Mouse (Mus musculus): ENCODE measurements around the gene Sirt6.

Gene Sirt6

DNA sequence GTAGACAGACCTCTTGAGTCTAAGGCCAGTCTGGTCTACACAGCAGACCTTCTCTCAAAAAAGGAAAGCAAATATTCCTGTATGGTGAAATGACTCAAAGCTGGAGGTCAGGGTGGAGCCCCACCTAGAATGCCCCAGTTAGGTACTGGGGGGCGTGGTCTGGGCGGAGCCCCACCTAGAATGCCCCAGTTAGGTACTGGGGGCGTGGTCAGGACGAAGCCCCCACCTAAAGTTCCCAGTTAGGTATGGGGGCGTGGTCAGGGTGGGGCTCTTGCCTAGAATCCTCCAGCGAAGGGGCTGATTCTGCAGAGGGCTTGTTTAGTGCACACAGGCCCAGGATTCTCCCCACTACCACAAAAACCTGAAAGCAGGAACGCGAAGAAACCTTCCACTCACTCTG, 4.2 kb downstream of the Sirt6 start:
- no peak for DNase-seq

DNA sequence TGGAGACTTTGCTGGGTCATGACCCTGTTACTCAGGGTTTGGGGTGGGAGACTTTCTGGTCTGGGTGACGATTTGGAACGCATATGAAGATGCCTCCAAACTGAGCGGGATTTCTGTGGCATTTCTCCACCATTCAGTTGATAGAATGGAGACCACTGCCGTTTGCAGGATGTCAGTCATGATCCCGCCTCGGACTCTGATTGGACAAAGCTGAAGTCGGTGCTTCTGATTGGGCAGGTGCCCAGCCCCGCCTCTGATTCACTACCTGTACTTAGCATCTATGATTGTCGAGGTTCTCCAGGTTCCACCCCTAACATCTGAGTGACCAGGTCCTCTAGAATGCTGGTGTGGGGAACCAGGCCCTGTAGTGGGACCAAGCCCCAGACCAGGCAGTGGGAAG, 6.8 kb downstream of the Sirt6 start:
- DNase-seq: no peak

DNA sequence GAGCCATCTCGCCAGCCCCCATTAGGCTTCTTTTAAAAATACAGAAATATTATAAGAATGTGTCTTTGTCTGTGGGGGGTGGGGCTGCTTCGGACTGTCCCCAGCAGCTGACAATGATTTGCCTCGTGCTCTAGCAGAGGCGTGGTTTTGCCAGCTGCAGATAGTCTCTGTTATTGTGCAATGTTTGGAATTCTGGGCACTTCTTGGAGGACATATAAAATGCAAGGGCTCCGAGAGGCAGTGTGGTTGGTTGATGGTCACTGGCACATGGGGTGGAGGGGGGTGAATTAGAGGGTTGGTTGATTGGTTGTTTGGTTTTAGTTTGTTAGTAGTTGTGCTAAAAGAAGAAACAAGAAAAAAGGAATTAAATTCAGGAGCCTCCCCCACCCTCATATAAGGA, 7.6 kb downstream of the Sirt6 start:
- no peak for DNase-seq

DNA sequence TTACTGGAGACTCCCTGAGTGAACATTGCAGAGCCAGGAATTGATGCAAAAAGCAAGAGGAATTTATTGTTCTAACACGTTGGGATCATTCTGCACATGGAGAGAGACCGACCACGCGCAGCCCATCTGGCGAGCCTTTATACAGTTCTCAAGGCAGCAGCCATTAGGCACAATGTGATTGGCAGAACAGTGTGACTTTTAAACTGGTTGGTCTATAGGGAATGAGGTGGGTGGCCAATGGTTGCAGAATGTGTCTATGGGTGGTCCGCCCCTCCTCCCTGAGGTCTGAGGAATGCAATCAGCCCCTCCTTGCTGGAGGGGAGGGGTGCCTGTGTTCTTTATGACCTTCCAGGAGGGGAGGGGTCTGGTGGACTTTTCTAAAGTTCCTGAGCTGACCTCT, 12.1 kb downstream of the Sirt6 start:
- no peak for DNase-seq

- DNase-seq: no peak
Observed at GRCm38 (mm10) chr10:81612779-81613178, 14.8 kb downstream of the Sirt6 start.

DNA sequence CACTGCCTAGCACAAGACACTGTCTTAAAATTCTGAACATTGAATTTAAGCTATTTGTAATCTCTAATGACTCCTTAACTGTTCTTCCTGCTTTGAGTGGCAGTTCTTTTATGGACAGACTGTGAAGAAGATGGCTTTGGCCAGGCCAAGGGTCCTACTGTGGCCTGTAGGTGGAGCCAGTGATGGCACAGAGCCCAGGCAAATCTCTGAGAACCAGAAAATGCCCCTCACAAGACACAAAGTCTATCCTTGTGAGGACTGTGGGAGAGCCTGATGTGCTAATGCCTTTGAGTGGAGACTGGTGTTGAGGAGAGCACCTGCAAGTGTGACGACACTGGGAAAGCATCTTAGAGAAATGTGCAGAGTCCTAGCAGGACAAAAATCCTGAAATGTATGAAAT, 19.3 kb downstream of the Sirt6 start:
- DNase-seq: no peak

GRCm38 (mm10) chr10:81605974-81606751, 21.4 kb downstream of the Sirt6 start, which contains the start of gene BC025920:
Gene BC025920, plus strand, starts transcription at chr10:81606270.
- peak; percentile 98 for DNase-seq

GRCm38 (mm10) chr10:81605666-81605973, 22.0 kb downstream of the Sirt6 start:
- no peak for DNase-seq

- DNase-seq: peak; percentile 90
Observed at GRCm38 (mm10) chr10:81604968-81605665, 22.5 kb downstream of the Sirt6 start.

- DNase-seq: peak; percentile 75
Observed at GRCm38 (mm10) chr10:81604019-81604967, 23.3 kb downstream of the Sirt6 start.

- DNase-seq: peak; percentile 85
Observed at GRCm38 (mm10) chr10:81602741-81603151, 24.9 kb downstream of the Sirt6 start.

GRCm38 (mm10) chr10:81601396-81601905, 26.1 kb downstream of the Sirt6 start:
- DNase-seq: no peak

GRCm38 (mm10) chr10:81600738-81601203, 26.8 kb downstream of the Sirt6 start, which contains the start of gene Tle6:
Gene Tle6, minus strand, starts transcription at chr10:81601073.
- DNase-seq: peak; percentile 96

GRCm38 (mm10) chr10:81600096-81600495, 27.5 kb downstream of the Sirt6 start:
- no peak for DNase-seq

DNA sequence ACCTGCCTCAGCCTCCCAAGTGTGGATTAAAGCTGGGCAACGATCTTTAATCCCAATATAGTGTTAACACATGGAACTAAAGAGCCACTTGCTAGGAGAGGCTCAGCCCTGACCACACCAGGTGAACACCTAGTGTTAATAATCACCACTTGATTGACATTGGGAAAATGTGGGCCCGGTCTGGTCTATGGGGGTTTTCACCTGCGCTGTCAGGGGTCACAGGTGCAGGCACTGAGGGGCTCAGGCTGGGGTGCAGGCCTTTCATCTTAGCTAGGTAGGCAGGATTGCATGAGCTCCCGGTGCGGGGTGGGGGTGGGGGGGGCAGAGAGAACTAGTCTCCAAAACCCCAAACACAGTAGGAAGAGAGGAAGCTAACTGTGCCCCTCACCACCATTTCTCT, 28.0 kb downstream of the Sirt6 start:
- peak; percentile 56 for DNase-seq

GRCm38 (mm10) chr10:81598871-81599270, 28.7 kb downstream of the Sirt6 start:
- DNase-seq: no peak

GRCm38 (mm10) chr10:81598342-81598741, 29.3 kb downstream of the Sirt6 start:
- no peak for DNase-seq

DNA sequence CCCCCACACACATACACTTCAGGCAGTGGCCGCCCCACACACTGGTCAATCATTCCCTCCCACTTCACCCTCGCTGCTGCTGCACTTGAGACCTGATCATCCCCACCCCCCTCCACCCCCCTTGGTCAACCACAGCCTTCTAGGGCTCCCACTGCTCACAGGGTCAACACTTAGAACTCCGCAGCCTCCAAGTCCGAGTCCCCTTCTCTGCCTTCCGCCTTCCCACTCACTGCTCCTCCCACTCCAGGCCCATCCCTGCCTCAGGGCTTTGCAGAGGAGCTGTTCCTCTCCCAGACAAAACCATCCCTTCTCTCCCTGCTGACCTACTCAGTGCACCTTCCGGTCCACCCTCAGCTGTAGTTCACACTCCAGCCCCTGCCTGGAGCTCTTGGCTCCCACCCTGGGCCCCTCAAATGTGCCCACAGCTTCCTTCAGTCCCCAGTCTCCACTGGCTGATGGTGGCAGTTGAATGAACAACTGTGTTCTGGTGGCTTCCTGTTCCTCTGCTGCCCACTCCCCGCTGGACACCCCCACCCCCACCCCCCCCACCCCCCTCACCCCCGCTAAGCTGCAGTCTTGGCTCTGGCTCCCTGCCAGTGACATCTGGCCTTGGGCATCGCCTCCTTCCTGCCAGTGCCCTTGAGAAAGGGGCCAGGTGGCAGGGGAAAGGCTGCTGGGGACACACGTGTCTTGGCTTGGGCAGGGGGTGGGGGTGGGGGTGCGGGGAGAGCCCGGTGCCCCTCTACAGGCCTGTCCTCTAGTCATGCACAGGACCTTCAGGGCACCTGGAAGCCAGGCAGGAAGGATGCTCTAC, 30.3 kb downstream of the Sirt6 start:
- no peak for DNase-seq

DNA sequence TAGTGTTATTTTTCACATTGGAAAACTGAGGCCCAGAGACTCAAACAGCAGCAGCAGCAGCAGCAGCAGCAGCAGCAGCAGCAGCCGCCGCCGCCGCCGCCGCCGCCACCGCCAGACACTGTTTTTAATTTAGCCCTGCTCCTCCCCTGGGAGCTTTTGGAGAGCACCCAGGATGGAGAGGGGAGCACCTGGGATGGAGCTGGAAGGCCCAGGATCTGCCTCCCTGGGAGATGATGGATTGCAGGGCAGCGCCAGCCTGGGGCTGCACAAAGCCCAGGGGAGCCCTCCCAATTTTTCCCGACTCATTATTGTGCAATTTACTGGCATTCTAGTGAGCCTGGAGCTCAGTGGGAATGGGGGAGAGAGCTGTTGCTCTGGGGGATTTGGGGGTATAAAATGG, 31.0 kb downstream of the Sirt6 start:
- DNase-seq: no peak

DNA sequence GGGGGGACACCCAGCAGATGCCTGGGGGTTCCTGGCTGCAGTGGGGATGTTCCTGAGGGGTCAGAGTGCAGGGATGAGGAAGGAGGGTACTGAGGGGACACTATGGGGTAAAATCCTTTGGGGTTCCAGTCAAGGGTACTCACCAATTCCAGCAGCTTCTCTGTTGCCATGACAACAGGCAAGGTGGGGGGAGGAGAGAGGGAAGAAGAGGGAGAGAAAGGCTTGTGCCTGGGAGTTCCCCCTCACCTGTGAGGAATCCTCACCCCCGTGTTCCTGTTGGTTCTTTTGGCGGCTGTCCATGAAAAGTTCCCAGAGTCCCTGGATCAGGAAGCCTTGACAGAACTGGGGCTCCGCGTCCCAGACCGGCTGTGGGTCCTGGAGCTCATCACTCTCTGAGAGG, 32.0 kb downstream of the Sirt6 start:
- peak; percentile 61 for DNase-seq

DNA sequence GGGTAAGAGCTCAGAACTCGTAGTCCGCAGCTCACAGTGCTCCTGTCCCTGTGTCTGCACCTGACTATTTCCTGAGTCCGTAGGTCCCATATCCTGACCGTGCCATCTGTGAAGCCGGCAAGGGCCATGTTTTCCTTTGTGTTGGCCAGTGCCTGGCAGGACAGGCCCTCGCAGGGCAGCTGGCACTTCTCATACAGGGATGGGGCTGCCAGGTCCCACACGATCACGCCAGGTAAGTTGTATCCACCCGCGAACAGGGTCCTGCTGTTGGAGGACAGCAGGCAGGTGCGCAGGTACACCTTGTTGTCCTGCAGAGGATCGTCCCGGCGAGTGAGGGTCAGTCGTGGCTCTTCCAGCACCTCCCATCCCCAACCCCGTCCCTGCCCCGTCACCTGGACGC, 33.7 kb downstream of the Sirt6 start:
- peak; percentile 80 for DNase-seq

DNA sequence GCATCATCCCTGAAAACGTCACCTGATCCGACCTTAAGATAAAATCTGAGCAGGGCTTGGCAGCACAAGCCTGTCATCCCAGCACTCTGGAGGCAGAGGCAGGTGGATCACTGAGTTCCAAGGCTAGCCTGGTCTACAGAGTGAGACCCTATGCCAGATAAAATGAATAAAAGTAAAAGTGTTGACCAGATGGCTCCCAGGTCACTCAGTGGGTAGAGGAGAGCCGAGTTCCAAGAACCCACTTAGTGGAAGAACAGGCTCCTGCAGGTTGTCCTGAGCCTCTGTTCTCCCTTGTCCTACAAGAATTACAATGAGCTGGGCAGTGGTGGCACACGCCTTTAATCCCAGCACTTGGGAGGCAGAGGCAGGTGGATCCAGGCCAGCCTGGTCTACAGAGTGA, 34.4 kb downstream of the Sirt6 start:
- peak; percentile 47 for DNase-seq

All from cerebellum, adult 9-10 months (tissue).